Mouse (Mus musculus): ENCODE measurements at regions not wholly inside any gene's neighbourhood (a gene's known extent, or its start where the extent isn't known, plus 50 kb on each side); places are given as distances from the start of the nearest gene placed in this dataset.

DNA sequence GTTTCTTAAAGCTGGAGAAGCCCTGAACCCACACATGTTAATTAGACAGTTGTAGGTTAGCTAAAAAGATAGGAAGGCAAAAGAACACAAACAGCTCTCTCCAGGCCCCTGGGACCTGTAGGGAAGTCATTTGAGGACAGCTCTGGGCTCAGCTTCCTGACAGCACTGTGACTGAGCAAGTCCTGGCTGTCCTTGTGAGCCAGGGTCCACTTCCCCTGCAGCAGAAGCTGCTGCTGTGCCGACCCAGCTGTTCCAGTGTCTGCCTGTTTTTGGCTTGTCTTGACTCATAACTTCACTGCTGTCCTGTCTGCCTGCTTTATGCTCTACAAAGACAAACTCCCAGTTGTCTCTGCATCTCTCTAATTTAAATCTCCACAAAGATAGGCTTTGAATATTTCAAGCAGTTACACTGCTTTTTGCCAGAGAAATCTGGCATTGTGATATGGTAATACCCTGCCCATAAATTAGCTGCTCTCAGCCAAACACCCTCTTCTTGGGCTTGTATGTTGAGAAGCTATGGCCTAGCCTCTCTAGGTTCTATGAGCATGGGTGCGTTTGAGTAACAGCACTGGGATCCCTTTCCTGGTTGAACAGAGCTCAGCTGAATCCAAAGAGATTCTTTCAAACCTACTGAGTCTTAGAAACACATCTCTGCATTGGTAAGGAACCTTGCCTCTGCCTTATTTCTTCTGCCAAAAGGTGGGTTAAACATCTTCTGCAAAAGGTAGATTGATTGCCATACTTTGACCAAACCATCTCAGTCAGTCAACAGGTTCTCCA, 536.3 kb upstream of the A830018L16Rik start:
- TF ChIP-seq USF1 (IDR thresholded peaks at IDR 0.05; ENCODE audit: low read depth, low read length): no peak
- TF ChIP-seq GABPA (IDR thresholded peaks at IDR 0.05; ENCODE audit: insufficient replicate concordance, low read depth, low read length): no peak
- no peak for TF ChIP-seq ETS1 (conservative IDR thresholded peaks at IDR 0.05; ENCODE audit: low read depth, low read length)
- TF ChIP-seq MEF2A (IDR thresholded peaks at IDR 0.05; ENCODE audit: borderline replicate concordance, low read depth, low read length): no peak
- TF ChIP-seq KAT2A (IDR thresholded peaks at IDR 0.05; ENCODE audit: insufficient replicate concordance, low read length): no peak
- no peak for TF ChIP-seq IRF4 (IDR thresholded peaks at IDR 0.05; ENCODE audit: low read depth, low read length)
- TF ChIP-seq USF2 (conservative IDR thresholded peaks at IDR 0.05; ENCODE audit: low read depth, low read length): no peak
- TF ChIP-seq HCFC1 (IDR thresholded peaks at IDR 0.05; ENCODE audit: low read depth, low read length): no peak
- no peak for TF ChIP-seq MXI1 (IDR thresholded peaks at IDR 0.05; ENCODE audit: low read depth, low read length)
- TF ChIP-seq PAX5 (IDR thresholded peaks at IDR 0.05; ENCODE audit: low read length): no peak
- no peak for TF ChIP-seq EP300 (IDR thresholded peaks at IDR 0.05; ENCODE audit: low read length)
- TF ChIP-seq ZMIZ1 (IDR thresholded peaks at IDR 0.05; ENCODE audit: low read depth, low read length): no peak
- no peak for TF ChIP-seq CTCF (conservative IDR thresholded peaks at IDR 0.05 in 1 of 2, IDR thresholded peaks at IDR 0.05 in 1 of 2; ENCODE audit: low read depth in 2 of 2, low read length in 2 of 2)
- no peak for TF ChIP-seq POLR2A (IDR thresholded peaks at IDR 0.05; ENCODE audit: low read depth, low read length)
- no peak for TF ChIP-seq TCF12 (IDR thresholded peaks at IDR 0.05; ENCODE audit: low read depth, low read length)
- no peak for TF ChIP-seq UBTF (IDR thresholded peaks at IDR 0.05; ENCODE audit: low read depth, low read length)
- Histone ChIP-seq H3K4me3 (replicated peaks in 1 of 3; ENCODE audit: low read depth in 2 of 3, low read length in 2 of 3, poor library complexity in 1 of 3) (no peak overlapping the region), H3K9me3 (replicated peaks; ENCODE audit: low read length) (no peaks in the 10 kb centered on the region), H3K4me2 (ENCODE audit: insufficient read depth, low read depth, poor library complexity, severe bottlenecking) (no peak overlapping the region), H3K4me1 (ENCODE audit: control insufficient read depth in 1 of 2, insufficient read depth in 2 of 2) (peaks cover 0 to 14% of the 10 kb centered on the region in 2 experiments; a peak in 2 of 4 replicates), H3K27me3 (replicated peaks) (no peaks in the 10 kb centered on the region), H3K27ac (ENCODE audit: insufficient read depth, low read depth) (no peak overlapping the region), H3K79me2 (replicated peaks; ENCODE audit: control insufficient read depth, extremely low read depth, insufficient read depth, poor library complexity, severe bottlenecking) (no peaks in the 10 kb centered on the region), H3K36me3 (replicated peaks in 1 of 2; ENCODE audit: control insufficient read depth in 1 of 2, insufficient read depth in 1 of 2, low read length in 1 of 2) (no peaks in the 10 kb centered on the region), H3K9ac (ENCODE audit: insufficient read depth, low read depth) (no peak overlapping the region)
- dilution Hi-C loops (cut with MboI; ENCODE audit: extremely low pct_ligation_motif_present, extremely low pct_unique_long_range_greater_than_20kb, low sequenced_read_pairs) (no loop called here), in situ Hi-C loops (cut with MboI; ENCODE audit: low pct_ligation_motif_present, low pct_unique_long_range_greater_than_20kb, low sequenced_read_pairs) (no loop called here)
- peak; percentile 35 for DNase-seq (ENCODE audit: extremely low read depth)

DNA sequence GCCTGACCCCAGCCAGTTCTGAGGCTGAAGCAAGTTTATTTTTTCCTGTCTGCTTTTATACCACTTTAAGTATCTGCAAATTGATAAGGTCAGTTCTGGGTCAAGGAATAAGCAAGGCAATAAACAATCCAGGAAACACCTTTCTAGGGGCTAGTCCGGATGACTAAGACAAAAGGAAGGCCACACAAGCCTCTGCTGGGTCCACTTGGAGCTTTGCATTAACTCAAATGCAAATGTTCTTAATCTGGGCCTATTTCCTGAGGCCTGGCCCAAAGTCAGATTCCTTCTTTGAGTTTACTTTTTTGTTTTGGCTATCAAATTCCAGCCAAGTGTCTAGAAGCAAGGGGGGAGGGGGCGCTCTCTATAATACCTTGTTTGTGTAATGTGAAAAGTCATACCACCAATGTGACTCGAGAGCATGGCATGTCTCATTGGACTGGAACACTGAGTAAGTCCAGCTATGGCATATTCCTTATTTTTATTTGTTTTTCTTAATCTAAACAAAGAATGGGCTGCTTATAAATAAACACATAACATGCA, 535.6 kb upstream of the A830018L16Rik start:
- H3K4me3 ChIP-seq (replicated peaks in 1 of 3; ENCODE audit: low read depth in 2 of 3, low read length in 2 of 3, poor library complexity in 1 of 3): no peak overlapping the region
- no peaks in the 10 kb centered on the region for H3K36me3 ChIP-seq (replicated peaks in 1 of 2; ENCODE audit: control insufficient read depth in 1 of 2, insufficient read depth in 1 of 2, low read length in 1 of 2)
- H3K27ac ChIP-seq (ENCODE audit: insufficient read depth, low read depth): no peak overlapping the region
- H3K4me1 ChIP-seq (ENCODE audit: control insufficient read depth in 1 of 2, insufficient read depth in 2 of 2): peaks cover 0 to 14% of the 10 kb centered on the region in 2 experiments; a peak in 2 of 4 replicates
- no peak overlapping the region for H3K4me2 ChIP-seq (ENCODE audit: insufficient read depth, low read depth, poor library complexity, severe bottlenecking)
- no peaks in the 10 kb centered on the region for H3K9me3 ChIP-seq (replicated peaks; ENCODE audit: low read length)
- dilution Hi-C loops (cut with MboI; ENCODE audit: extremely low pct_ligation_motif_present, extremely low pct_unique_long_range_greater_than_20kb, low sequenced_read_pairs) (no loop called here), in situ Hi-C loops (cut with MboI; ENCODE audit: low pct_ligation_motif_present, low pct_unique_long_range_greater_than_20kb, low sequenced_read_pairs) (no loop called here)
- no peak overlapping the region for H3K9ac ChIP-seq (ENCODE audit: insufficient read depth, low read depth)
- TF ChIP-seq TBP (conservative IDR thresholded peaks at IDR 0.05; ENCODE audit: low read depth, low read length) (no peak), MYC (IDR thresholded peaks at IDR 0.05; ENCODE audit: low read depth, low read length) (no peak), UBTF (IDR thresholded peaks at IDR 0.05; ENCODE audit: low read depth, low read length) (no peak), CTCF (conservative IDR thresholded peaks at IDR 0.05 in 1 of 2, IDR thresholded peaks at IDR 0.05 in 1 of 2; ENCODE audit: low read depth in 2 of 2, low read length in 2 of 2) (no peak), SMC3 (IDR thresholded peaks at IDR 0.05; ENCODE audit: low read depth, low read length) (no peak), USF1 (IDR thresholded peaks at IDR 0.05; ENCODE audit: low read depth, low read length) (no peak), SIN3A (IDR thresholded peaks at IDR 0.05; ENCODE audit: low read length) (no peak), E2F4 (IDR thresholded peaks at IDR 0.05; ENCODE audit: insufficient replicate concordance, low read depth, low read length) (no peak), EP300 (IDR thresholded peaks at IDR 0.05; ENCODE audit: low read length) (no peak), ELF1 (IDR thresholded peaks at IDR 0.05; ENCODE audit: low read depth, low read length) (no peak), TCF12 (IDR thresholded peaks at IDR 0.05; ENCODE audit: low read depth, low read length) (no peak), RCOR1 (conservative IDR thresholded peaks at IDR 0.05; ENCODE audit: low read depth, low read length) (no peak), POLR2AphosphoS2 (IDR thresholded peaks at IDR 0.05; ENCODE audit: low read depth, low read length) (no peak), PAX5 (IDR thresholded peaks at IDR 0.05; ENCODE audit: low read length) (no peak), JUND (conservative IDR thresholded peaks at IDR 0.05; ENCODE audit: low read depth, low read length) (no peak), MEF2A (IDR thresholded peaks at IDR 0.05; ENCODE audit: borderline replicate concordance, low read depth, low read length) (no peak)
- DNase-seq (ENCODE audit: extremely low read depth): no peak
- no peaks in the 10 kb centered on the region for H3K27me3 ChIP-seq (replicated peaks)
- no peaks in the 10 kb centered on the region for H3K79me2 ChIP-seq (replicated peaks; ENCODE audit: control insufficient read depth, extremely low read depth, insufficient read depth, poor library complexity, severe bottlenecking)

All from CH12.LX (cell line).